Mouse (Mus musculus) inflammation-experienced regulatory T-cells, adult 6 months (primary cell): ENCODE measurements at regions not wholly inside any gene's neighbourhood (a gene's known extent, or its start where the extent isn't known, plus 50 kb on each side); places are given as distances from the start of the nearest gene placed in this dataset.

ENCODE experiments used
- ATAC-seq: one replicate; pipeline ENCODE4 v1.8.0; 2017

DNA sequence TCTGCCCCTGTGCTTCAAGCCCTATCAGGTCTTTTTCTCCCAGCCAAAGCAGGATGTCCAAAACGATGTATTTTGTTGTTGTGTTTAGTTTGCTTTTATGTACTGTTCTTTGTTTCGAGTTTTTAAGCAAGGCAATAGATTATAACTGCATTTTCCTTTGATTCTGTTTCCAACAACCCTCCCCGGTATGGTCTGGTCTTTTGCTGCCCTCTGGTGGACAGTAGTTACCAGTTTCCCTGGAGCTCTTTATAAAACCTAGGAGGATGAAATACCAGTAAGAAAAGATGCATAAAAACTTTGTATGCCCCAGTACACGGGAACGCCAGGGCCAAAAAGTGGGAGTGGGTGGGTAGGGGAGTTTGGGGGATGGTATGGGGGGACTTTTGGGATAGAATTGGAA lies 73.9 kb upstream of the Itm2a start:
- peak; percentile 61 for ATAC-seq

DNA sequence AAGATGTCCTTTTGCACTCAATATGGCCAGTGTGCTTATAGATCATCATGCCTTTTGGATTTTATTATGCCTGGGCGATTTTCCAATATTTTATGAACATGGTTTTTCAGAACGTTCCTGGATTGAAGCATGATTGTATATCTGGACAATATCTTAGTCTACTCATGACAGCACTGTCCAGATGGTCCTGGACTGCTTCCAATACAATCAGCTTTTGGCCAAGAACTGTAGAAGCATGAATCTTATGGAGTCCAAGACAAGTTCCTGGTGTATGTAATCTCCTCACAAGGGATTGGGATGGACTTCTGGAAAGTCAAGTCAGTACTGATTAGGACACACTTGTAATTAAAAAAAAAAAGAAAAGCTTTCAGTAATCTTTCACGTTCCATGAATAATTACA lies 66.1 kb upstream of the Itm2a start:
- no peak for ATAC-seq
